Mouse (Mus musculus): Measurements from ENCODE around the gene Nobox. TPM values are rescaled to one million over a fixed set of nuclear protein-coding genes. Genes with fewer than 3 reads are reported as not detected.

Nobox gene
- total and polyA plus RNA-seq, 3 experiments = not detected

DNA sequence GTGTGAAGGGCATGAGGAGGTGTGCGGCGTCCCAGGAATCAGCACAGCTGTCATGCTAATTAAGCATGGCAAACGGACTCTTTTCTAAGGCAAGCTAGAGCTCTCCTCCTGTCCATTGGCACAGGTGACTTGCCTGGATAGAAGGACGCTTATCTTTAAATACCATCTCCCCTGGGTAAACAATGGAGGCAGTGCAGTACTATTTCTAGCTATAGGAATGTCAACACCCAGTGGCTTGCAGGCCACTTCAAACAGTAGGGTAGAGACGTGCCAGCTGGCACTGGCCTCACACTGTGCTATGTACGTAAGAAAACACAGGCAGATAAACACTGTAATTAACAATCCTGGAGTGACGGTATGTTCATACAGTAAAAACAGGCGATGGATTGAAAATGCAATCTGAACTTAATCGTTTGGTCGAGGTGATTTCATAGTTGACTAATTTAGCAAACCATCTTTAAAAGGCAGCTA lies 28.2 kb upstream of the Nobox start:
- no peak for TF ChIP-seq ZC3H11A (IDR thresholded peaks at IDR 0.05; ENCODE audit: low read depth, low read length)
- no peak for TF ChIP-seq ELF1 (IDR thresholded peaks at IDR 0.05; ENCODE audit: low read depth, low read length)
- TF ChIP-seq RAD21 (IDR thresholded peaks at IDR 0.05; ENCODE audit: low read depth, low read length) = no peak
- no peak for TF ChIP-seq POLR2AphosphoS2 (IDR thresholded peaks at IDR 0.05; ENCODE audit: low read depth, low read length)
- no peak for TF ChIP-seq MYC (IDR thresholded peaks at IDR 0.05; ENCODE audit: low read depth, low read length)
- TF ChIP-seq USF2 (conservative IDR thresholded peaks at IDR 0.05; ENCODE audit: low read depth, low read length) = no peak
- TF ChIP-seq SMC3 (IDR thresholded peaks at IDR 0.05; ENCODE audit: low read depth, low read length) = no peak
- TF ChIP-seq MAFK (IDR thresholded peaks at IDR 0.05; ENCODE audit: insufficient replicate concordance, low read length) = no peak
- no peak for TF ChIP-seq E2F4 (IDR thresholded peaks at IDR 0.05; ENCODE audit: insufficient replicate concordance, low read depth, low read length)
- TF ChIP-seq TCF12 (IDR thresholded peaks at IDR 0.05; ENCODE audit: low read depth, low read length) = no peak
- no peak for TF ChIP-seq PAX5 (IDR thresholded peaks at IDR 0.05; ENCODE audit: low read length)
- no peak for TF ChIP-seq MAZ (IDR thresholded peaks at IDR 0.05; ENCODE audit: low read depth, low read length)
- TF ChIP-seq ETS1 (conservative IDR thresholded peaks at IDR 0.05; ENCODE audit: low read depth, low read length) = no peak
- TF ChIP-seq ZMIZ1 (IDR thresholded peaks at IDR 0.05; ENCODE audit: low read depth, low read length) = no peak
- TF ChIP-seq MEF2A (IDR thresholded peaks at IDR 0.05; ENCODE audit: borderline replicate concordance, low read depth, low read length) = no peak
- no peak for TF ChIP-seq USF1 (IDR thresholded peaks at IDR 0.05; ENCODE audit: low read depth, low read length)
- TF ChIP-seq NELFE (IDR thresholded peaks at IDR 0.05; ENCODE audit: low read depth, low read length) = no peak
- Histone ChIP-seq H3K79me2 (replicated peaks; ENCODE audit: control insufficient read depth, extremely low read depth, insufficient read depth, poor library complexity, severe bottlenecking) (no peaks in the 10 kb centered on the region), H3K9ac (ENCODE audit: insufficient read depth, low read depth) (no peak overlapping the region), H3K4me2 (ENCODE audit: insufficient read depth, low read depth, poor library complexity, severe bottlenecking) (no peak overlapping the region), H3K4me1 (ENCODE audit: control insufficient read depth in 1 of 2, insufficient read depth in 2 of 2) (no peaks in the 10 kb centered on the region), H3K4me3 (replicated peaks in 1 of 3; ENCODE audit: low read depth in 2 of 3, low read length in 2 of 3, poor library complexity in 1 of 3) (no peak overlapping the region), H3K27me3 (replicated peaks) (no peaks in the 10 kb centered on the region), H3K27ac (ENCODE audit: insufficient read depth, low read depth) (no peak overlapping the region), H3K9me3 (replicated peaks; ENCODE audit: low read length) (no peaks in the 10 kb centered on the region), H3K36me3 (replicated peaks in 1 of 2; ENCODE audit: control insufficient read depth in 1 of 2, insufficient read depth in 1 of 2, low read length in 1 of 2) (no peaks in the 10 kb centered on the region)
- dilution Hi-C loops (cut with MboI; ENCODE audit: extremely low pct_ligation_motif_present, extremely low pct_unique_long_range_greater_than_20kb, low sequenced_read_pairs) (no loop called here), in situ Hi-C loops (cut with MboI; ENCODE audit: low pct_ligation_motif_present, low pct_unique_long_range_greater_than_20kb, low sequenced_read_pairs) (no loop called here)
- DNase-seq (ENCODE audit: extremely low read depth) = no peak

DNA sequence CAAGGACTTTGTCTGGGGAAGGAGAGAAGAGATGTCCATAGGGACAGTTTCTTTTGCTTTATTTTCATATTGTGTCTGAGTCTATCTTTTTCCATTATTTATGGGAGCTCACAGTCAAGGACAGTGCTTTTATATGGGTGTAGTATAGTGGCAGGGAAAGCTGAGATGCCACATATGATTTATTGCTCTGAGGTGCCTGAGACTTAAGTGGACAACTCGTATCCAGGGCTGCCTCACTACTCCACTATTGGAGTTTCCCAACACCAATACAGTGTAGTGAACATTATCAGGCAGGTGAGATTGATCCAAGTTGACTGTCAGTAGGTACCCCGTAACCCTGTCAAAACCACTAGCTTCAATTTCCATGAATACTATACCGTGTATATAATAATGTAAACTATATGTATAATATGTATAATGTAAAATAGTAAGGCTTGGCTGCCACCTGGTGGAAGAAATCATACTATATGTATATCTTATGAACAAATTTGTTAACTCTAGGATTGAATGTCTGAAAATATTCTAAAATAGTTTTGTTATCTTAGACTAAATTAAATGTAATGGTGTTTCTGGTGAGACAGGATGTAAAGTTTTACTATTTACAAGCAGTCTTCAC lies 26.4 kb upstream of the Nobox start:
- DNase-seq (ENCODE audit: extremely low read depth) = peak; percentile 4
- Histone ChIP-seq H3K4me2 (ENCODE audit: insufficient read depth, low read depth, poor library complexity, severe bottlenecking) (no peak overlapping the region), H3K79me2 (replicated peaks; ENCODE audit: control insufficient read depth, extremely low read depth, insufficient read depth, poor library complexity, severe bottlenecking) (no peaks in the 10 kb centered on the region), H3K36me3 (replicated peaks in 1 of 2; ENCODE audit: control insufficient read depth in 1 of 2, insufficient read depth in 1 of 2, low read length in 1 of 2) (no peaks in the 10 kb centered on the region), H3K4me1 (ENCODE audit: control insufficient read depth in 1 of 2, insufficient read depth in 2 of 2) (no peaks in the 10 kb centered on the region), H3K9ac (ENCODE audit: insufficient read depth, low read depth) (no peak overlapping the region), H3K4me3 (replicated peaks in 1 of 3; ENCODE audit: low read depth in 2 of 3, low read length in 2 of 3, poor library complexity in 1 of 3) (no peak overlapping the region), H3K27ac (ENCODE audit: insufficient read depth, low read depth) (no peak overlapping the region), H3K9me3 (replicated peaks; ENCODE audit: low read length) (no peaks in the 10 kb centered on the region), H3K27me3 (replicated peaks) (no peaks in the 10 kb centered on the region)
- dilution Hi-C loops (cut with MboI; ENCODE audit: extremely low pct_ligation_motif_present, extremely low pct_unique_long_range_greater_than_20kb, low sequenced_read_pairs) (no loop called here), in situ Hi-C loops (cut with MboI; ENCODE audit: low pct_ligation_motif_present, low pct_unique_long_range_greater_than_20kb, low sequenced_read_pairs) (no loop called here)
- no peak for TF ChIP-seq MAFK (IDR thresholded peaks at IDR 0.05; ENCODE audit: insufficient replicate concordance, low read length)
- TF ChIP-seq RAD21 (IDR thresholded peaks at IDR 0.05; ENCODE audit: low read depth, low read length) = peak; percentile 34
- TF ChIP-seq HCFC1 (IDR thresholded peaks at IDR 0.05; ENCODE audit: low read depth, low read length) = no peak
- TF ChIP-seq IRF4 (IDR thresholded peaks at IDR 0.05; ENCODE audit: low read depth, low read length) = no peak
- TF ChIP-seq POLR2AphosphoS2 (IDR thresholded peaks at IDR 0.05; ENCODE audit: low read depth, low read length) = no peak
- no peak for TF ChIP-seq ELF1 (IDR thresholded peaks at IDR 0.05; ENCODE audit: low read depth, low read length)
- TF ChIP-seq CTCF (conservative IDR thresholded peaks at IDR 0.05 in 1 of 2, IDR thresholded peaks at IDR 0.05 in 1 of 2; ENCODE audit: low read depth in 2 of 2, low read length in 2 of 2) = peak in 1 of 2 experiments; percentile 37; a peak in 1 of 4 replicates
- no peak for TF ChIP-seq USF1 (IDR thresholded peaks at IDR 0.05; ENCODE audit: low read depth, low read length)
- TF ChIP-seq ZMIZ1 (IDR thresholded peaks at IDR 0.05; ENCODE audit: low read depth, low read length) = no peak
- TF ChIP-seq USF2 (conservative IDR thresholded peaks at IDR 0.05; ENCODE audit: low read depth, low read length) = no peak
- TF ChIP-seq MEF2A (IDR thresholded peaks at IDR 0.05; ENCODE audit: borderline replicate concordance, low read depth, low read length) = no peak
- no peak for TF ChIP-seq JUND (conservative IDR thresholded peaks at IDR 0.05; ENCODE audit: low read depth, low read length)
- TF ChIP-seq ZC3H11A (IDR thresholded peaks at IDR 0.05; ENCODE audit: low read depth, low read length) = no peak
- TF ChIP-seq POLR2A (IDR thresholded peaks at IDR 0.05; ENCODE audit: low read depth, low read length) = no peak
